Mouse (Mus musculus) stomach, embryonic 16.5 days (tissue): ENCODE data around the gene Smad6. TPM values are rescaled to one million over a fixed set of nuclear protein-coding genes. Genes with fewer than 3 reads are reported as not detected.

Source experiments
- ATAC-seq: fragments of 200-750 bp; cut with Nextera tagmentation; 2 replicates; pipeline ENCODE4 v1.8.0; 2017; ENCODE audit warnings: moderate number of reproducible peaks, moderate TSS enrichment; ENCODE audit not compliant: insufficient read depth, low FRiP score
- H3K27ac ChIP-seq: fragments of 300-500 bp; sonication (generic); 2 replicates; pipeline ENCODE4 v1.5.1; 2014; ENCODE audit warnings: low read length
- H3K27me3 ChIP-seq: fragments of 300-500 bp; sonication (generic); 2 replicates; pipeline ENCODE4 v1.6.1; 2014; ENCODE audit warnings: low read length, control low read depth, mixed read lengths; ENCODE audit not compliant: control insufficient read depth, insufficient read depth
- H3K36me3 ChIP-seq: fragments of 300-500 bp; sonication (generic); 2 replicates; pipeline ENCODE4 v1.6.1; 2014; ENCODE audit warnings: low read length; ENCODE audit not compliant: control insufficient read depth, insufficient read depth
- H3K4me1 ChIP-seq: fragments of 300-500 bp; sonication (generic); 2 replicates; pipeline ENCODE4 v1.6.1; 2014; ENCODE audit warnings: low read length, control low read depth, mixed read lengths; ENCODE audit not compliant: control insufficient read depth, insufficient read depth
- H3K4me2 ChIP-seq: fragments of 300-500 bp; sonication (generic); 2 replicates; pipeline ENCODE4 v1.6.1; 2014; ENCODE audit warnings: low read depth, low read length, mixed read lengths
- H3K4me3 ChIP-seq: fragments of 300-500 bp; sonication (generic); replicated peaks from 2 replicates; pipeline ENCODE4 v1.5.1; 2014; ENCODE audit warnings: mild to moderate bottlenecking, low read length
- H3K9ac ChIP-seq: fragments of 300-500 bp; sonication (generic); 2 replicates; pipeline ENCODE4 v1.6.1; 2014; ENCODE audit warnings: low read length
- H3K9me3 ChIP-seq: fragments of 300-500 bp; sonication (generic); replicated peaks from 2 replicates; pipeline ENCODE4 v1.6.1; 2016; ENCODE audit warnings: low read length, control low read depth; ENCODE audit not compliant: control insufficient read depth
- WGBS: fragments of 180-500 bp; shearing (Covaris S2); extraction: QIAGEN DNeasy Blood & Tissue Kit; methylation state at CpG from one replicate; pipeline ENCODE4 v1.1.7; 2014; 5-methylcytosine and 5-hydroxymethylcytosine counted together
- polyA plus RNA-seq: library from polyadenylated mRNA; unstranded; fragments of >200 nt; fragmentation: Nextera tagmentation; extraction: Ambion mirVana; gene quantifications from 2 replicates; pipeline ENCODE4 v1.2.1, GENCODE M21; 2015

Smad6 gene
- polyA plus RNA-seq, 1 experiment from 2014 or later: 3.3 TPM

- H3K4me2 ChIP-seq: no peak overlapping the region
- H3K9me3 ChIP-seq: no peaks in the 10 kb centered on the region
- H3K27ac ChIP-seq: peak overlapping the region; percentile 10
- peaks cover 17% of the 10 kb centered on the region for H3K4me1 ChIP-seq
- H3K4me3 ChIP-seq: no peak overlapping the region
- no peaks in the 10 kb centered on the region for H3K36me3 ChIP-seq
- H3K27me3 ChIP-seq: no peaks in the 10 kb centered on the region
- no peak overlapping the region for H3K9ac ChIP-seq
- WGBS: 43% methylated on average over 4 of the region's 4 CpGs
- no peak for ATAC-seq
These were observed 72.5 kb downstream of the Smad6 start for GRCm38 (mm10) chr9:63949393-63949792.

GRCm38 (mm10) chr9:63942608-63942982, 79.3 kb downstream of the Smad6 start:
- peak overlapping the region; percentile 44; the same call in 1 of the 2 replicates for H3K27ac ChIP-seq
- no peaks in the 10 kb centered on the region for H3K27me3 ChIP-seq
- peaks cover 16% of the 10 kb centered on the region for H3K4me1 ChIP-seq
- WGBS: 67% methylated on average over 2 of the region's 2 CpGs
- no peaks in the 10 kb centered on the region for H3K36me3 ChIP-seq
- no peak overlapping the region for H3K4me2 ChIP-seq
- H3K9me3 ChIP-seq: no peaks in the 10 kb centered on the region
- H3K4me3 ChIP-seq: no peak overlapping the region
- peak overlapping the region; percentile 29; the same call in 1 of the 2 replicates for H3K9ac ChIP-seq
- no peak for ATAC-seq

- no peaks in the 10 kb centered on the region for H3K9me3 ChIP-seq
- H3K27me3 ChIP-seq: no peaks in the 10 kb centered on the region
- no peak overlapping the region for H3K4me2 ChIP-seq
- no peak overlapping the region for H3K4me3 ChIP-seq
- H3K9ac ChIP-seq: peak overlapping the region; percentile 58
- no peaks in the 10 kb centered on the region for H3K36me3 ChIP-seq
- peak overlapping the region; percentile 77 for H3K27ac ChIP-seq
- WGBS: 44% methylated on average over 12 of the region's 12 CpGs
- ATAC-seq: peak; percentile 93
- H3K4me1 ChIP-seq: peaks cover 16% of the 10 kb centered on the region
These were observed 79.9 kb downstream of the Smad6 start for GRCm38 (mm10) chr9:63941747-63942607.

GRCm38 (mm10) chr9:63936256-63936655, 85.6 kb downstream of the Smad6 start:
- ATAC-seq: no peak
- no peak overlapping the region for H3K4me2 ChIP-seq
- peaks cover 1% of the 10 kb centered on the region; the same call in 1 of the 2 replicates for H3K4me1 ChIP-seq
- H3K27me3 ChIP-seq: no peaks in the 10 kb centered on the region
- H3K9me3 ChIP-seq: no peaks in the 10 kb centered on the region
- no peak overlapping the region for H3K4me3 ChIP-seq
- H3K27ac ChIP-seq: no peak overlapping the region
- no peaks in the 10 kb centered on the region for H3K36me3 ChIP-seq
- H3K9ac ChIP-seq: no peak overlapping the region
- 73% methylated on average over 5 of the region's 5 CpGs for WGBS

- H3K4me1 ChIP-seq: peaks cover under 1% of the 10 kb centered on the region; the same call in 1 of the 2 replicates
- H3K9ac ChIP-seq: no peak overlapping the region
- WGBS: 46% methylated on average over 5 of the region's 5 CpGs
- no peak overlapping the region for H3K27ac ChIP-seq
- H3K27me3 ChIP-seq: no peaks in the 10 kb centered on the region
- no peak overlapping the region for H3K4me2 ChIP-seq
- no peak for ATAC-seq
- H3K9me3 ChIP-seq: no peaks in the 10 kb centered on the region
- H3K36me3 ChIP-seq: no peaks in the 10 kb centered on the region
- H3K4me3 ChIP-seq: no peak overlapping the region
These were observed 88.8 kb downstream of the Smad6 start for GRCm38 (mm10) chr9:63933068-63933467.

GRCm38 (mm10) chr9:63927340-63928049, 94.4 kb downstream of the Smad6 start:
- WGBS: 5% methylated on average over 34 of the region's 34 CpGs
- ATAC-seq: peak; percentile 78; the same call in 1 of the 2 replicates
- Histone ChIP-seq H3K4me3 (peak overlapping the region; percentile 31), H3K4me2 (peak overlapping the region; percentile 64), H3K27me3 (no peaks in the 10 kb centered on the region), H3K9me3 (no peaks in the 10 kb centered on the region), H3K9ac (peak overlapping the region; percentile 71), H3K4me1 (peaks cover 17% of the 10 kb centered on the region), H3K27ac (peak overlapping the region; percentile 40; the same call in 1 of the 2 replicates), H3K36me3 (no peaks in the 10 kb centered on the region)

GRCm38 (mm10) chr9:63926377-63926776, 95.5 kb downstream of the Smad6 start:
- Histone ChIP-seq H3K4me2 (no peak overlapping the region), H3K27me3 (no peaks in the 10 kb centered on the region), H3K27ac (no peak overlapping the region), H3K36me3 (no peaks in the 10 kb centered on the region), H3K9me3 (no peaks in the 10 kb centered on the region), H3K4me3 (no peak overlapping the region), H3K9ac (no peak overlapping the region), H3K4me1 (peaks cover 17% of the 10 kb centered on the region)
- 58% methylated on average over 7 of the region's 7 CpGs for WGBS
- no peak for ATAC-seq

- H3K9ac ChIP-seq: no peak overlapping the region
- no peaks in the 10 kb centered on the region for H3K36me3 ChIP-seq
- WGBS: 46% methylated on average over 9 of the region's 9 CpGs
- no peaks in the 10 kb centered on the region for H3K9me3 ChIP-seq
- no peak for ATAC-seq
- H3K27me3 ChIP-seq: no peaks in the 10 kb centered on the region
- no peak overlapping the region for H3K27ac ChIP-seq
- no peak overlapping the region for H3K4me2 ChIP-seq
- H3K4me1 ChIP-seq: peaks cover 17% of the 10 kb centered on the region
- H3K4me3 ChIP-seq: no peak overlapping the region
These were observed 98.6 kb downstream of the Smad6 start for GRCm38 (mm10) chr9:63923190-63923717.

GRCm38 (mm10) chr9:63919708-63920107, 102.2 kb downstream of the Smad6 start:
- Histone ChIP-seq H3K27me3 (no peaks in the 10 kb centered on the region), H3K4me1 (no peaks in the 10 kb centered on the region; the same call in none of the 2 replicates), H3K9me3 (no peaks in the 10 kb centered on the region), H3K4me3 (no peak overlapping the region), H3K27ac (no peak overlapping the region), H3K4me2 (no peak overlapping the region), H3K36me3 (no peaks in the 10 kb centered on the region), H3K9ac (no peak overlapping the region)
- 76% methylated on average over 3 of the region's 3 CpGs for WGBS
- no peak for ATAC-seq
